Mouse (Mus musculus): ENCODE measurements around the gene Ost4. TPM values are rescaled to one million over a fixed set of nuclear protein-coding genes. Genes with fewer than 3 reads are reported as not detected.
A peak's percentile ranks its signal among the peaks of the same experiment; 100 is the strongest.

The Ost4 gene
- total and polyA plus RNA-seq, 3 experiments: 220 to 478 (median 321) TPM

GRCm38 (mm10) chr5:30908426-30909299 is 1.1 kb upstream of the Ost4 start:
- TF ChIP-seq GATA1 (IDR thresholded peaks at IDR 0.05; ENCODE audit: low read depth, low read length) (no peak), POLR2AphosphoS5 (IDR thresholded peaks at IDR 0.05; ENCODE audit: borderline replicate concordance, low read depth, low read length) (no peak), TCF12 (IDR thresholded peaks at IDR 0.05; ENCODE audit: low read depth, low read length) (no peak), POLR2A (IDR thresholded peaks at IDR 0.05; ENCODE audit: control insufficient read depth in 1 of 2, insufficient read depth in 1 of 2, low read depth in 1 of 2, low read length in 2 of 2, poor library complexity in 1 of 2) (no peak), GABPA (IDR thresholded peaks at IDR 0.05; ENCODE audit: low read depth, low read length) (no peak), POLR2AphosphoS2 (IDR thresholded peaks at IDR 0.05; ENCODE audit: low read length) (no peak), BHLHE40 (IDR thresholded peaks at IDR 0.05; ENCODE audit: borderline replicate concordance, low read depth, low read length) (no peak), MXI1 (IDR thresholded peaks at IDR 0.05; ENCODE audit: low read depth, low read length) (no peak), SMC3 (IDR thresholded peaks at IDR 0.05; ENCODE audit: low read depth, low read length) (no peak), USF1 (IDR thresholded peaks at IDR 0.05; ENCODE audit: low read depth, low read length) (no peak), JUND (IDR thresholded peaks at IDR 0.05; ENCODE audit: low read depth, low read length) (no peak), E2F4 (IDR thresholded peaks at IDR 0.05; ENCODE audit: borderline replicate concordance, low read depth, low read length) (no peak), ZMIZ1 (IDR thresholded peaks at IDR 0.05; ENCODE audit: low read depth, low read length) (no peak), ZNF384 (IDR thresholded peaks at IDR 0.05; ENCODE audit: low read depth, low read length) (no peak), TBP (IDR thresholded peaks at IDR 0.05; ENCODE audit: low read depth, low read length) (no peak), ETS1 (IDR thresholded peaks at IDR 0.05; ENCODE audit: low read depth, low read length) (no peak), RAD21 (IDR thresholded peaks at IDR 0.05; ENCODE audit: low read depth, low read length) (no peak), ZC3H11A (IDR thresholded peaks at IDR 0.05; ENCODE audit: low read depth, low read length) (no peak), ELF1 (IDR thresholded peaks at IDR 0.05; ENCODE audit: low read depth, low read length) (no peak), MAZ (IDR thresholded peaks at IDR 0.05; ENCODE audit: low read depth, low read length) (no peak)
- peak overlapping the region; percentile 63 to 67 for H3K4me3 ChIP-seq (ENCODE audit: control insufficient read depth in 1 of 2, insufficient read depth in 1 of 2, low read depth in 2 of 2, low read length in 2 of 2)
- no peaks in the 10 kb centered on the region for H3K9me3 ChIP-seq (replicated peaks; ENCODE audit: insufficient read depth, low read length)
- H3K9ac ChIP-seq (ENCODE audit: control insufficient read depth, low read depth, low read length, poor library complexity, severe bottlenecking): peak overlapping the region; percentile 73
- H3K79me2 ChIP-seq (ENCODE audit: control insufficient read depth, insufficient read depth, low read length, poor library complexity): peaks cover 18% of the 10 kb centered on the region
- peaks cover 4 to 11% of the 10 kb centered on the region in 2 experiments for H3K36me3 ChIP-seq (ENCODE audit: control insufficient read depth in 1 of 2, insufficient read depth in 2 of 2, low read length in 2 of 2)
- H3K27ac ChIP-seq (ENCODE audit: control insufficient read depth, low read depth, low read length): no peak overlapping the region
- no peaks in the 10 kb centered on the region for H3K27me3 ChIP-seq (ENCODE audit: control insufficient read depth in 1 of 2, insufficient read depth in 2 of 2, low read length in 2 of 2)
- DNase-seq (ENCODE audit: low read depth, low spot score): no peak
- H3K4me1 ChIP-seq (ENCODE audit: control insufficient read depth in 1 of 2, insufficient read depth in 2 of 2, low read length in 2 of 2): peaks cover 3 to 25% of the 10 kb centered on the region in 2 experiments; a peak in 3 of 4 replicates

GRCm38 (mm10) chr5:30901860-30902259 is 5.7 kb downstream of the Ost4 start:
- no peak for DNase-seq (ENCODE audit: low read depth, low spot score)
- no peaks in the 10 kb centered on the region for H3K9me3 ChIP-seq (replicated peaks; ENCODE audit: insufficient read depth, low read length)
- H3K4me1 ChIP-seq (ENCODE audit: control insufficient read depth in 1 of 2, insufficient read depth in 2 of 2, low read length in 2 of 2): peaks cover 0 to 7% of the 10 kb centered on the region in 2 experiments; a peak in 3 of 4 replicates
- TF ChIP-seq ZMIZ1 (IDR thresholded peaks at IDR 0.05; ENCODE audit: low read depth, low read length): peak; percentile 57; the same call in 1 of the 2 replicates
- no peak for TF ChIP-seq MXI1 (IDR thresholded peaks at IDR 0.05; ENCODE audit: low read depth, low read length)
- no peak overlapping the region for H3K9ac ChIP-seq (ENCODE audit: control insufficient read depth, low read depth, low read length, poor library complexity, severe bottlenecking)
- peaks cover 12% of the 10 kb centered on the region for H3K79me2 ChIP-seq (ENCODE audit: control insufficient read depth, insufficient read depth, low read length, poor library complexity)
- H3K27ac ChIP-seq (ENCODE audit: control insufficient read depth, low read depth, low read length): no peak overlapping the region
- H3K4me3 ChIP-seq (ENCODE audit: control insufficient read depth in 1 of 2, insufficient read depth in 1 of 2, low read depth in 2 of 2, low read length in 2 of 2): no peak overlapping the region
- H3K36me3 ChIP-seq (ENCODE audit: control insufficient read depth in 1 of 2, insufficient read depth in 2 of 2, low read length in 2 of 2): peaks cover 11 to 13% of the 10 kb centered on the region in 2 experiments
- no peaks in the 10 kb centered on the region for H3K27me3 ChIP-seq (ENCODE audit: control insufficient read depth in 1 of 2, insufficient read depth in 2 of 2, low read length in 2 of 2)
